Mouse (Mus musculus) heart, embryonic 11.5 days (tissue): Measurements from ENCODE around the gene Neurog1. TPM values are rescaled to one million over a fixed set of nuclear protein-coding genes. Genes with fewer than 3 reads are reported as not detected.

Source experiments
- ATAC-seq: fragments of 200-750 bp; cut with Nextera tagmentation; replicated peaks from 2 replicates; pipeline ENCODE4 v1.8.0; 2017; ENCODE audit warnings: moderate library complexity; ENCODE audit not compliant: insufficient number of reproducible peaks, low FRiP score, low TSS enrichment
- H3K27ac ChIP-seq: fragments of 300-500 bp; sonication (generic); 2 replicates; pipeline ENCODE4 v1.5.1; 2014; ENCODE audit warnings: mild to moderate bottlenecking, low read depth, low read length
- H3K27me3 ChIP-seq: fragments of 300-500 bp; sonication (generic); 2 replicates; pipeline ENCODE4 v1.6.1; 2014; ENCODE audit warnings: mild to moderate bottlenecking, low read length, mixed read lengths; ENCODE audit not compliant: control insufficient read depth, insufficient read depth
- H3K36me3 ChIP-seq: fragments of 300-500 bp; sonication (generic); 2 replicates; pipeline ENCODE4 v1.6.1; 2014; ENCODE audit warnings: mild to moderate bottlenecking, low read length, moderate library complexity, mixed read lengths; ENCODE audit not compliant: control insufficient read depth, insufficient read depth
- H3K4me1 ChIP-seq: fragments of 300-500 bp; sonication (generic); 2 replicates; pipeline ENCODE4 v1.6.1; 2014; ENCODE audit warnings: low read length; ENCODE audit not compliant: control insufficient read depth, insufficient read depth
- H3K4me2 ChIP-seq: fragments of 300-500 bp; sonication (generic); 2 replicates; pipeline ENCODE4 v1.6.1; 2014; ENCODE audit warnings: mild to moderate bottlenecking, moderate library complexity
- H3K4me3 ChIP-seq: fragments of 300-500 bp; sonication (generic); 2 replicates; pipeline ENCODE4 v1.5.1; 2014; ENCODE audit warnings: low read depth, low read length
- H3K9ac ChIP-seq: fragments of 300-500 bp; sonication (generic); 2 replicates; pipeline ENCODE4 v1.6.1; 2014; ENCODE audit warnings: mild to moderate bottlenecking, low read depth, low read length, moderate library complexity
- H3K9me3 ChIP-seq: fragments of 300-500 bp; sonication (generic); replicated peaks from 2 replicates; pipeline ENCODE4 v1.6.1; 2016; ENCODE audit warnings: low read length; ENCODE audit not compliant: control insufficient read depth
- WGBS: fragments of 180-500 bp; shearing (Covaris S2); extraction: QIAGEN DNeasy Blood & Tissue Kit; methylation state at CpG from one replicate; pipeline ENCODE4 v1.1.7; 2014; ENCODE audit not compliant: insufficient replicate concordance; 5-methylcytosine and 5-hydroxymethylcytosine counted together
- polyA plus RNA-seq: library from polyadenylated mRNA; unstranded; fragments of >200 nt; fragmentation: Nextera tagmentation; extraction: Ambion mirVana; gene quantifications from 2 replicates; pipeline ENCODE4 v1.2.1, GENCODE M21; 2014

The Neurog1 gene
- polyA plus RNA-seq, 1 experiment from 2014 or later, result 0.09 TPM

DNA sequence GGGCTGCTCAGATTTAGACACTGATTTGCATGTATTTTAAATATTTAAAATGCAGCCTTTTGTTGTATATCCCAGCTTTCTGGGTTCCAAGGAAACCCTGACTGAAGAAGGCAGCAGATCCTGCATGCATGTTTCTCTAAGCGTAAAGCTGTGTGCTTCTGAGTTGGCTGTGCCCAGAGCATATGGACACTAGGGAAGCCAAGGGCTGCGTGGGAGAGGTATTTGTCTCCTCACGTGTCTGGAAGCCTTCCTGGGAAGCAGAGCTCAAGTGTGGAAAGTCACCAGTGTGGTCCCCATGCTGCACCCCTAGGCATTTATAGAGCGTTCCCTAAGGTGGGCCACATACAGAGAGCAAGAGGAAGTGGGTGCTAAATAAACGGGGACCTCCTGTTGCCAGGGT, 13.7 kb upstream of the Neurog1 start:
- H3K9ac ChIP-seq, result no peak overlapping the region
- ATAC-seq, result no peak
- 64% methylated on average over 5 of the region's 5 CpGs for WGBS
- H3K4me2 ChIP-seq, result no peak overlapping the region
- H3K4me3 ChIP-seq, result no peak overlapping the region
- H3K9me3 ChIP-seq, result no peaks in the 10 kb centered on the region; the same call in 1 of the 2 replicates
- H3K36me3 ChIP-seq, result no peaks in the 10 kb centered on the region
- H3K27me3 ChIP-seq, result peaks cover 48% of the 10 kb centered on the region
- no peak overlapping the region for H3K27ac ChIP-seq
- H3K4me1 ChIP-seq, result no peaks in the 10 kb centered on the region

DNA sequence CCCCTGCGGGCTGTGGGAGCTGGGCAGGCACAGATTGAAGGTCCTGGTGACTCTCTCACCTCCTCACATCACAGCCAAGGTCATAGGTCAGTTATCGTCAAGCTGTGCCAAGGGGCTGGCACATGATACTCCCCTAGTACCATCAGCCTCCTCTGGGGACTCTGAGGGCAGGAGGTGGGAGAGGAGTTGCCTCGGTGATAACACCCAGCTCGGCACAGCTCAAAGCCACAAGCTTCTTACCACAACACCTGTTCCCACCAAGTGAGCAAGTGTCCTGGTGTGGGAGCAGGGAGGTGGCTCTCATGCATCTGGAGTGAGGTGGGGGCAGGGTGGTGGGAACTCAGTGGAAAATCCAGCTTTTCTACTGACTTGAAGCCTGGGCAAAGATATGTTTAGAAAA, 10.3 kb upstream of the Neurog1 start:
- 42% methylated on average over 4 of the region's 4 CpGs for WGBS
- H3K9ac ChIP-seq, result no peak overlapping the region
- H3K4me2 ChIP-seq, result no peak overlapping the region
- H3K9me3 ChIP-seq, result no peaks in the 10 kb centered on the region; the same call in 1 of the 2 replicates
- H3K27ac ChIP-seq, result no peak overlapping the region
- no peak for ATAC-seq
- peaks cover 71% of the 10 kb centered on the region for H3K27me3 ChIP-seq
- H3K4me1 ChIP-seq, result 0 out of 2 replicates have a peak, but pooled peaks cover 3% of the 10 kb centered on the region
- no peak overlapping the region for H3K4me3 ChIP-seq
- no peaks in the 10 kb centered on the region for H3K36me3 ChIP-seq

DNA sequence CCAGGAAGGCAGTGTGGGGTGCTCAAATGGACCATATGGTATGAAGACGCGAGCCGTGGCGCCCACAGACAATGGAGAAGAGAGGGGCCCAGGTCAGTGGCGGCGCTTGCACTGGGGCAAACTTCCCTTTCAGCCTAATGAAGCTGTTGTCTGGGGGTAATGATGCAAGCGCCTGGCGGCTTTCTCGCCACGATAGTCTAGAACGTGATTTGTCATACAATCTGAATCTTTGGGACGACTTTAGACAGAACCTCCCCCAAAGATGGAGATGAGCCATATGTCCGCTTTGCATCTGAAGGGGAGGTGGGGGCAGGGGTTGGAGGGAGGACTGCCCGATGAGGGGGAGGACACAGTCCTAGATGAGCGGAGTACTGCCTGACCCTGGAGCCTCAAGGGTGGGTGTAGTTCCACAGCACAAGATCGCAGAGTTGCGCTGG, 8.4 kb upstream of the Neurog1 start:
- H3K27me3 ChIP-seq, result peaks cover 82% of the 10 kb centered on the region
- H3K36me3 ChIP-seq, result no peaks in the 10 kb centered on the region
- H3K4me2 ChIP-seq, result no peak overlapping the region
- no peak overlapping the region for H3K27ac ChIP-seq
- WGBS, result 5% methylated on average over 17 of the region's 17 CpGs
- ATAC-seq, result no peak
- no peaks in the 10 kb centered on the region for H3K9me3 ChIP-seq
- no peak overlapping the region for H3K9ac ChIP-seq
- no peak overlapping the region for H3K4me3 ChIP-seq
- 0 out of 2 replicates have a peak, but pooled peaks cover 3% of the 10 kb centered on the region for H3K4me1 ChIP-seq

DNA sequence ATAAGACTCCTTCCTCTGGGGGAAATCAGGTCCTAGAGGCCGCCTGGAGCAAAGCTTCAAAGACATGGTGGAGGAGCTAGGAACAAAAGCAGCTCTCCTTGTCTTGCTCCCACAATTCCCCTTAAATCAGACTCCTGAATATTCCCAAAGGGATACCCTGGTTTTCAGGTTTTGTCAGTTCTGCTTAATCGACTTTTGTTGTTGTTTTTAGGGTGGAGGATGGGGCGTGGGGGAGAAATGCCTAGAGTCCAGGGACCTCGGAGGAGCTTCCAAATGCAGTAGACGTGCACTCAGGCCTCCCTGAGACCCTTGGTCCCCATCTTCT, 7.9 kb upstream of the Neurog1 start:
- Histone ChIP-seq H3K27me3 (peaks cover 84% of the 10 kb centered on the region), H3K4me3 (no peak overlapping the region), H3K4me2 (no peak overlapping the region), H3K27ac (no peak overlapping the region), H3K36me3 (no peaks in the 10 kb centered on the region), H3K9me3 (no peaks in the 10 kb centered on the region), H3K4me1 (0 out of 2 replicates have a peak, but pooled peaks cover 3% of the 10 kb centered on the region), H3K9ac (no peak overlapping the region)
- ATAC-seq, result no peak
- WGBS, result 1% methylated on average over 5 of the region's 5 CpGs

DNA sequence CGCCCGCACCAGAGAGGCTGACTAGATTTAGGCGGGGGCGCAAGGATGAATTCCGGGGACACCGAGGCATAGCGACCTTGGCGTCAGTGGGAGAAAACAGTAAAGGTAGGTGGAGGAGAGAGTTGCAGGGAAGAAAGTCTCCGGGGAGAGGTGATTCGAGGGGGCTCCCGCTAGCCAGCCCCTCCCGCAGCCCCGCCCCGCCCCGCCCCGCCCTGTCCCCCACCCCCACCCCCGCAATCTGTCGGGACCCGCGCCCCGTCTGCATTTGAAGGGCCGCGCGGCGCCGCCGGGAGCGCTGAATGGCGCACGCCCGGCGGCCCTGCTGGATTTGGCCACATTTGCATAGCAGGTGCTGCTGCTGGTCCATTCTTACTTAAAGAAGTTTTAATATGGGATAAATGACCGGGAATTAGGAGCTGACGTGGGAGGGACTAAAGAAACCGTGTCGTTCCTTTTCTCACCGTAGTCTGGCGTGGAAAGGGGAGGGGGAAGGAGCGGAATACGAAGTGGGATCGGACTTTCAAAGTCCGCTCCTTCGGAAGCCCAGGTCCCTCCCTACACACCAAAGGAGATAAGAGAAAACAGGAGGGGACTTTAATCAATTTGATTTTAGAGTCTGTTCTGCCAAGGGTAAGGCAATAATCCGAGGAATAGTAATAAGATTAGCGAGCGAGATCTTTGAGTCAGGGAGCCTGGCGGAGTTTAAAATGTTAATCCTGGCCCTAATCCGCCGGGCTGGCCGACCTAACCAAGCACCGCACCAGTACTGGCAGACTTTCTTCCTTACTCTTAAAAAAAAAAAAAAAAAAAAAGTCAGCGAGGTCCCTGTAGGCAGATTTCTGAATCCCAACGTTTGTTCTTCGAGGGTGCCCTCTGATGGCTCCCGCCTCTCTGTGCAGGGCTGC, 7.3 kb upstream of the Neurog1 start:
- Histone ChIP-seq H3K9me3 (no peaks in the 10 kb centered on the region), H3K4me3 (peak overlapping the region; percentile 29), H3K4me2 (peak overlapping the region; percentile 55), H3K9ac (no peak overlapping the region), H3K27ac (no peak overlapping the region), H3K36me3 (no peaks in the 10 kb centered on the region), H3K4me1 (0 out of 2 replicates have a peak, but pooled peaks cover 3% of the 10 kb centered on the region), H3K27me3 (peaks cover 84% of the 10 kb centered on the region)
- 1% methylated on average over 55 of the region's 55 CpGs for WGBS
- no peak for ATAC-seq

DNA sequence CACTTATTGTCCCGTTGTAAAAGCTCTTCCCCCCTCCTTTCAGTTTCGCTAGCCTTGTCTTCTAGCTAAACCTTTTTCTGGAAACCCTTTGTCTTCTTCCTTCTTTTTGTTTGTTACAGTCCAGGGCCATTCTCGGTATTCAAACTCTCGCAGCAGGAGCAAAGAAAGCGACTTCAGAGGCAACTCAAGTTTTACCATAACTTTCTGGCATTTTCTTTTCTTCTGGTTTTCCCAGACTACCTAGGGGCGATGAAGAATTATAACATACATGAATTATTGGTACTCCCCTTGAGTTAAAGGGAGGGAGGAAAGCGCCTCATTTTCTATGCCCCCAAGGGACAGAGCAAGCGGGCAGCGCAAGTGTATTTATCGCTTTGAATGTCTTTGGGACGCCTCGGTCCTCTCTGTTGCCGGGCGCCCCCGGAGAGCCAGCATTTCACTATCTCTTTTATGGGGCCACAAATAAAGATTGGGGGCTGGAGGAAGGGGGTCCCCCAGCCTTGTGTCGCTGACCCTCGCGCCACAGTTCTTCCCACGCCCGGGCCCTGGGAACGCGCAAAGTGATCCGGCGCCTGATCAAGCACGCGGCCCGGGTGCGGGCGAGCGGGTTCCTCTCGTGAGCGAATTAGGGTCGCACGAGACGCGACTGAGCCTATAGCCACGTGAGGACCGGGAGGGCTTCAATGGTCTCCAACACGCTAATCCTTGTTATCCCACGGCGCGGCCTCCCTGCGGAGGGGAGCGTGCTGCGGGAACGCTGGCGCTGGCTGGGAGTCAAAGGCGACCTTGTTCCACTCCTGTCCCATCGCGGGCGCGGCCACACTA, 6.4 kb upstream of the Neurog1 start:
- H3K36me3 ChIP-seq, result no peaks in the 10 kb centered on the region
- H3K27me3 ChIP-seq, result peaks cover 88% of the 10 kb centered on the region
- no peaks in the 10 kb centered on the region for H3K9me3 ChIP-seq
- 1% methylated on average over 52 of the region's 52 CpGs for WGBS
- peak overlapping the region; percentile 29 for H3K4me3 ChIP-seq
- peak overlapping the region; percentile 55 for H3K4me2 ChIP-seq
- ATAC-seq, result no peak
- H3K9ac ChIP-seq, result no peak overlapping the region
- H3K4me1 ChIP-seq, result 0 out of 2 replicates have a peak, but pooled peaks cover 3% of the 10 kb centered on the region
- no peak overlapping the region for H3K27ac ChIP-seq

DNA sequence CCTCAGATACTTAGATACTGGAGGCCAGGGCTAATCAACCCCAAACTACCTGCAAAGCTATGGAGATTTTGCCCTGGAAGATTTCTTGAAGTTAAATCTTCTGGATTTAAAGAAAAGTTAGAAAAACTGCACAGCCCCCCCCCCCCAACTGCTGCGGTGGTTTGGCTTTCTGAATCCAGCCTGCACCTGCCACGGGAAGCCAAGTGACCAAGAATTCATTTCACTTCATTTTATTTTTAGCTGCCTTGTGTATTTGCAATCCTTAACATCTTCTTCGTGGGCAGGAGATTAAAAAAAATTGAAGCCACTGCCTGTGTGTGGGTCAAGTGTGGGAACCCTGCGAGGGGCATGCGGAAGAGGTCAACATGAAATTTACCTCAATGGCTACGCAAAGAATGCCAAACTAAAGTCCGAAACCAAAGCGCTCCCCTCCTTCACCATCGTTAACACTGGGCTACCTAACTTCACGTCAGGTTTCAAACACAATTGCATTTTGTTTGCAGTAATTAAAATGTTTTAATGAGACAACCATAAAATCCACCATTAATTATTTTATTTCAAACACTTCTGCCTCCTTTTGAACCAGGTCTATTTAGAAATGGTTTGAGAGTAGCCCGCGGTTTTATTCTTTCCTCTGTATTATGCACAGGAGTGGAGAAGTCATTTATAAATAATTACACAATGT, 5.6 kb upstream of the Neurog1 start:
- Histone ChIP-seq H3K9ac (no peak overlapping the region), H3K36me3 (no peaks in the 10 kb centered on the region), H3K4me1 (0 out of 2 replicates have a peak, but pooled peaks cover 3% of the 10 kb centered on the region), H3K4me2 (no peak overlapping the region), H3K4me3 (no peak overlapping the region), H3K27ac (no peak overlapping the region), H3K9me3 (no peaks in the 10 kb centered on the region), H3K27me3 (peaks cover 91% of the 10 kb centered on the region)
- no peak for ATAC-seq
- 6% methylated on average over 12 of the region's 12 CpGs for WGBS

DNA sequence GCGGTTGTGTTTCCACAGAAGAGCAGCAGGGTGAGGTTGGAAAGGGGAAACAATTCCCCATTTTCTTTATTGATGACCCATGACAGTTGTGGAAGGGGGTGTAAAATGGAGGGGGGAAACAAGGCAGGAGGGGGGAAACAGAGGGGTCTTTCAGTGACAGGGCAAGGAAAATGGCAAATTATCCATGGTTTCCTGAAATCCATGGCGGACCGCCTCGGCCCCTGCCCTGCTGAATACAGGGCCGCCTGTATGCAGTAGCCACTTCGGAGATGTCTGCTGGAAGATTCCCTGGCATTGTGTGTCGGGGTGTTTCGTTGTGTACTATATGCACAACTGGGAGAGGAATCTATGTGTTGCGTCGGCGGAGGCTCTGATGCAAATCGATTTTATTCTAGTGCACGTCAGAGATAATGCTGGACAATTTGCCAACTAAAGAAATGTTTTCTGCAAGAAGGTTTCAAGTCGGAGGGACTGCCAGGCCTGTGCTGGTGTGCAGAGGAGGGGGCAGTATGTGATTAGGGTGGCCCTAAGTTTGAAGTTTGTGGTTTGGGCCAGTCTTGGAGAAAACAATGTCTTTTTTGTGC, 4.8 kb upstream of the Neurog1 start:
- no peak overlapping the region for H3K27ac ChIP-seq
- 0 out of 2 replicates have a peak, but pooled peaks cover 3% of the 10 kb centered on the region for H3K4me1 ChIP-seq
- H3K36me3 ChIP-seq, result no peaks in the 10 kb centered on the region
- H3K4me3 ChIP-seq, result no peak overlapping the region
- no peak for ATAC-seq
- peaks cover 92% of the 10 kb centered on the region for H3K27me3 ChIP-seq
- H3K4me2 ChIP-seq, result no peak overlapping the region
- no peak overlapping the region for H3K9ac ChIP-seq
- WGBS, result 11% methylated on average over 14 of the region's 14 CpGs
- H3K9me3 ChIP-seq, result no peaks in the 10 kb centered on the region
